22 mouse cellular contexts compared by ENCODE assay signal in the genomic region with DNA sequence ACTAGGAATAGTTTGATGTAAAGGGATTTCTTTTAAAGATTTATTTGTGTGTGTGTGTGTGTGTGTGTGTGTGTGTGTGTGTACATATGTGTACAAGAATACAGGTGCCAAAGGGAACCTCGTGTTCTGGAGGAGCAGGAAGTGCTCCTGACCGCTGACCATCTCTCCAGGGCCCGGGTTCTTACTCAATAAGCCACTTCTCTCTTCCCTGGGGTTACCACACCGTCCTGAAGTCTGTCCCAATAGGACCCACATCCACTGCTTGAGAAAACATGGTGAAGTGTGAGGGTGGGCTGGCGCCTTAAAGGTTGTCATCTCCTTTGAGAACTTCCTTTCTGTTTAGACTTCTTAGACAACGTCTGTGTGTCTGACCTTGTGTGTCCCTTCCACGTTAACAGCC. TPM values are rescaled to one million over a fixed set of nuclear protein-coding genes. Genes with fewer than 3 reads are reported as not detected.
DNase-seq lines count a peak whose midpoint lies in the region; ATAC-seq and TF ChIP-seq lines count a peak whose summit lies in the region.
"Had no signal": no experiment of that assay in that cellular context is flagged by ENCODE, and none has a peak within 500 bp of the region (broad histone marks: within the 10 kb centered on the region; RNA-seq: fewer than 3 reads in every experiment).

No protein-coding gene starts in this region.

- DNase-seq in liver, postnatal 0 days: peak; percentile 46
- no peak for DNase-seq in liver, embryonic 11.5 days (ENCODE audit: low spot score)
- DNase-seq in cerebellum, postnatal 14 days: no peak
- no peak for DNase-seq in thymus, postnatal 36 days
- no peak for DNase-seq in midbrain, postnatal 0 days (ENCODE audit: low spot score)
- DNase-seq: adrenal gland, adult 8-10 months; adrenal gland, postnatal 36 days; cerebellum, adult 2 months; cerebellum, postnatal 10 days; gastrocnemius, postnatal 14 days; heart, postnatal 36 days had no signal

- H3K4me3 ChIP-seq in liver, postnatal 0 days (ENCODE audit: low read depth, low read length): no peak overlapping the region
- H3K4me3 ChIP-seq in liver, embryonic 11.5 days (ENCODE audit: low read depth, low read length): no peak overlapping the region
- peak overlapping the region; percentile 31 for H3K4me3 ChIP-seq in bone marrow, adult 2 months (replicated peaks; ENCODE audit: control insufficient read depth, low read depth, low read length)
- no peak overlapping the region for H3K4me3 ChIP-seq in midbrain, postnatal 0 days (ENCODE audit: low read depth, low read length)
- H3K4me3 ChIP-seq: embryonic facial prominence, embryonic 13.5 days; forebrain, embryonic 12.5 days; heart, embryonic 13.5 days; hindbrain, embryonic 12.5 days had no signal

- no peak for TF ChIP-seq POLR2A in bone marrow, adult 2 months (IDR thresholded peaks at IDR 0.05; ENCODE audit: borderline replicate concordance, control insufficient read depth, low read depth, low read length)

- no peak for TF ChIP-seq CTCF in liver, postnatal 0 days (IDR thresholded peaks at IDR 0.05; ENCODE audit: low read depth)
- no peak for TF ChIP-seq CTCF in bone marrow, adult 2 months (IDR thresholded peaks at IDR 0.05; ENCODE audit: control insufficient read depth, insufficient read depth, low read length)
- no peak for TF ChIP-seq CTCF in midbrain, postnatal 0 days (IDR thresholded peaks at IDR 0.05)

- H3K36me3 ChIP-seq in liver, postnatal 0 days (replicated peaks; ENCODE audit: insufficient read depth, low read length): peaks cover 85% of the 10 kb centered on the region
- peaks cover 4% of the 10 kb centered on the region for H3K36me3 ChIP-seq in liver, embryonic 11.5 days (ENCODE audit: control insufficient read depth, insufficient read depth, low read length)
- H3K36me3 ChIP-seq in midbrain, postnatal 0 days (ENCODE audit: insufficient read depth, low read length): peaks cover 30% of the 10 kb centered on the region
- H3K36me3 ChIP-seq: forebrain, embryonic 12.5 days; hindbrain, embryonic 12.5 days had no signal

- H3K4me1 ChIP-seq in liver, postnatal 0 days (ENCODE audit: insufficient read depth): peaks cover 8% of the 10 kb centered on the region
- no peaks in the 10 kb centered on the region for H3K4me1 ChIP-seq in liver, embryonic 11.5 days (replicated peaks; ENCODE audit: control insufficient read depth, insufficient read depth, low read length)
- H3K4me1 ChIP-seq in bone marrow, adult 2 months (ENCODE audit: control insufficient read depth, insufficient read depth, low read length): no peaks in the 10 kb centered on the region; the same call in 1 of the 2 replicates
- H3K4me1 ChIP-seq in midbrain, postnatal 0 days (ENCODE audit: insufficient read depth, low read length): no peaks in the 10 kb centered on the region
- H3K4me1 ChIP-seq: embryonic facial prominence, embryonic 13.5 days; forebrain, embryonic 12.5 days; heart, embryonic 13.5 days had no signal

- TF ChIP-seq EP300 in liver, postnatal 0 days (IDR thresholded peaks at IDR 0.05; ENCODE audit: low read depth): no peak

- ATAC-seq in liver, postnatal 0 days: no peak
- ATAC-seq in liver, embryonic 11.5 days (replicated peaks; ENCODE audit: low FRiP score): no peak
- peak; percentile 91 for ATAC-seq in common myeloid progenitor, adult 5-6 weeks (replicated peaks; ENCODE audit: low read depth, poor library complexity, severe bottlenecking)
- ATAC-seq in megakaryocyte progenitor cell, adult 5-6 weeks (replicated peaks; ENCODE audit: poor library complexity): peak; percentile 98
- no peak for ATAC-seq in midbrain, postnatal 0 days (ENCODE audit: low FRiP score)
- ATAC-seq: forebrain, embryonic 16.5 days; hindbrain, embryonic 16.5 days; inflammation-experienced regulatory T-cells, adult 6 months had no signal

- H3K27ac ChIP-seq in liver, postnatal 0 days (ENCODE audit: low read depth): peak overlapping the region; percentile 9
- H3K27ac ChIP-seq in liver, embryonic 11.5 days (ENCODE audit: low read depth, low read length): no peak overlapping the region
- H3K27ac ChIP-seq in bone marrow, adult 2 months (ENCODE audit: control insufficient read depth, insufficient read depth, low read depth, low read length, poor library complexity): peak overlapping the region; percentile 71
- no peak overlapping the region for H3K27ac ChIP-seq in midbrain, postnatal 0 days (ENCODE audit: low read depth, low read length)
- H3K27ac ChIP-seq: embryonic facial prominence, embryonic 13.5 days; forebrain, embryonic 12.5 days; heart, embryonic 13.5 days; hindbrain, embryonic 12.5 days had no signal

- WGBS in liver, postnatal 0 days (ENCODE audit: insufficient replicate concordance): 65% methylated on average over 7 of the region's 7 CpGs
- WGBS in liver, embryonic 11.5 days: 78% methylated on average over 7 of the region's 7 CpGs
- 42% methylated on average over 7 of the region's 7 CpGs for WGBS in bone marrow, adult 2 months
- WGBS in midbrain, postnatal 0 days: 90% methylated on average over 7 of the region's 7 CpGs

- no peak overlapping the region for H3K9ac ChIP-seq in liver, postnatal 0 days (replicated peaks)
- no peak overlapping the region for H3K9ac ChIP-seq in liver, embryonic 11.5 days (ENCODE audit: low read depth, low read length)
- no peak overlapping the region for H3K9ac ChIP-seq in midbrain, postnatal 0 days (replicated peaks; ENCODE audit: low read length, poor library complexity, severe bottlenecking)
- H3K9ac ChIP-seq: embryonic facial prominence, embryonic 13.5 days; forebrain, embryonic 12.5 days; heart, embryonic 13.5 days; hindbrain, embryonic 12.5 days had no signal

- no peaks in the 10 kb centered on the region for H3K9me3 ChIP-seq in liver, postnatal 0 days (ENCODE audit: low read length)
- no peaks in the 10 kb centered on the region for H3K9me3 ChIP-seq in liver, embryonic 11.5 days (ENCODE audit: control insufficient read depth, low read length)
- H3K9me3 ChIP-seq in midbrain, postnatal 0 days (ENCODE audit: low read length): no peaks in the 10 kb centered on the region
- H3K9me3 ChIP-seq: embryonic facial prominence, embryonic 13.5 days; forebrain, embryonic 12.5 days; heart, embryonic 13.5 days; hindbrain, embryonic 12.5 days had no signal

- no peak overlapping the region for H3K4me2 ChIP-seq in liver, postnatal 0 days (ENCODE audit: low read depth, low read length)
- no peak overlapping the region for H3K4me2 ChIP-seq in liver, embryonic 11.5 days
- H3K4me2 ChIP-seq in midbrain, postnatal 0 days (ENCODE audit: low read depth, low read length, poor library complexity, severe bottlenecking): no peak overlapping the region
- H3K4me2 ChIP-seq: embryonic facial prominence, embryonic 13.5 days; forebrain, embryonic 12.5 days; heart, embryonic 13.5 days; hindbrain, embryonic 12.5 days had no signal

- no peaks in the 10 kb centered on the region for H3K27me3 ChIP-seq in liver, postnatal 0 days (ENCODE audit: insufficient read depth, low read length)
- H3K27me3 ChIP-seq in liver, embryonic 11.5 days (replicated peaks; ENCODE audit: control insufficient read depth, insufficient read depth, low read length): no peaks in the 10 kb centered on the region
- no peaks in the 10 kb centered on the region for H3K27me3 ChIP-seq in midbrain, postnatal 0 days (ENCODE audit: insufficient read depth, low read length)
- H3K27me3 ChIP-seq: embryonic facial prominence, embryonic 13.5 days; forebrain, embryonic 12.5 days; heart, embryonic 13.5 days; hindbrain, embryonic 12.5 days had no signal

RNA-seq across cellular contexts. Expression of a gene that starts 17.9 kb away (rescaled TPM):
- polyA plus RNA-seq in liver, postnatal 0 days (2015; fragmentation: Nextera tagmentation; extraction: Ambion mirVana): 8.2 and 9.7 TPM in 2 replicates
- 22.0 and 29.8 TPM in 2 replicates for polyA plus RNA-seq in liver, embryonic 11.5 days (2014; fragmentation: Nextera tagmentation; extraction: Ambion mirVana)
- polyA plus RNA-seq in bone marrow, adult 2 months (2011; ENCODE audit: insufficient read depth, insufficient read length, low replicate concordance, missing spikeins): 14.2 and 18.7 TPM in 2 replicates
- 56.1 and 86.5 TPM in 2 replicates for total RNA-seq in common myeloid progenitor, adult 5-6 weeks (2017)
- 34.9 and 42.0 TPM in 2 replicates for total RNA-seq in megakaryocyte progenitor cell, adult 5-6 weeks (2015)
- 71.4 and 104 TPM in 2 replicates for total RNA-seq in megakaryocyte progenitor cell, adult 5-6 weeks (2017)
- total RNA-seq in midbrain, postnatal 0 days (2014; rRNA removed): 2.9 TPM in 2 replicates
- 6.0 and 6.6 TPM in 2 replicates for polyA plus RNA-seq in midbrain, postnatal 0 days (2015; fragmentation: Nextera tagmentation; extraction: Ambion mirVana)
- total RNA-seq: gastrocnemius, adult 18-20 months had no signal

Comparison
In these comparisons a context has a peak if more than half of its experiments do, and no peak if none do; other contexts are left out.
1. H3K27ac ChIP-seq: peak in liver, postnatal 0 days (single experiment) and bone marrow, adult 2 months (single experiment); none in liver, embryonic 11.5 days (single experiment) and midbrain, postnatal 0 days (single experiment).
2. ATAC-seq: peak in common myeloid progenitor, adult 5-6 weeks (single experiment) and megakaryocyte progenitor cell, adult 5-6 weeks (single experiment); none in liver, postnatal 0 days (single experiment), liver, embryonic 11.5 days (single experiment) and midbrain, postnatal 0 days (single experiment).